Mouse (Mus musculus) stomach, postnatal 0 days (tissue): ENCODE data around the gene Chd9. TPM values are rescaled to one million over a fixed set of nuclear protein-coding genes. Genes with fewer than 3 reads are reported as not detected.

Experiments used
- ATAC-seq: fragments of 200-750 bp; cut with Nextera tagmentation; 2 replicates; pipeline ENCODE4 v1.8.0; 2017; ENCODE audit not compliant: low FRiP score, low TSS enrichment
- DNase-seq: peaks from one replicate; pipeline ENCODE4 v3.0.0-alpha.2; 2016; ENCODE audit warnings: low spot score
- H3K27ac ChIP-seq: fragments of 300-500 bp; sonication (generic); replicated peaks from 2 replicates; pipeline ENCODE4 v1.5.1; 2014; ENCODE audit warnings: mild to moderate bottlenecking, control low read depth
- H3K27me3 ChIP-seq: fragments of 300-500 bp; sonication (generic); 2 replicates; pipeline ENCODE4 v1.6.1; 2014; ENCODE audit warnings: low read length; ENCODE audit not compliant: control insufficient read depth, insufficient read depth
- H3K36me3 ChIP-seq: fragments of 300-500 bp; sonication (generic); 2 replicates; pipeline ENCODE4 v1.6.1; 2014; ENCODE audit warnings: low read length, mixed read lengths; ENCODE audit not compliant: control insufficient read depth, insufficient read depth
- H3K4me1 ChIP-seq: fragments of 300-500 bp; sonication (generic); replicated peaks from 2 replicates; pipeline ENCODE4 v1.6.1; 2014; ENCODE audit warnings: antibody characterized with exemption; ENCODE audit not compliant: control insufficient read depth, insufficient read depth
- H3K4me2 ChIP-seq: fragments of 300-500 bp; sonication (generic); replicated peaks from 2 replicates; pipeline ENCODE4 v1.6.1; 2014; ENCODE audit warnings: low read depth, mild to moderate bottlenecking, control low read depth, moderate library complexity
- H3K4me3 ChIP-seq: fragments of 300-500 bp; sonication (generic); 2 replicates; pipeline ENCODE4 v1.5.1; 2014; ENCODE audit warnings: low read depth, low read length, control low read depth
- H3K9ac ChIP-seq: fragments of 300-500 bp; sonication (generic); 2 replicates; pipeline ENCODE4 v1.6.1; 2014; ENCODE audit warnings: mild to moderate bottlenecking, low read length, control low read depth, mixed read lengths
- H3K9me3 ChIP-seq: fragments of 300-500 bp; sonication (generic); 2 replicates; pipeline ENCODE4 v1.6.1; 2016; ENCODE audit warnings: low read length; ENCODE audit not compliant: control insufficient read depth
- CTCF ChIP-seq: IDR thresholded peaks from 2 replicates; pipeline ENCODE4 v1.5.1; 2016; ENCODE audit warnings: antibody characterized with exemption, low read depth, mild to moderate bottlenecking, moderate library complexity
- EP300 ChIP-seq: optimal IDR thresholded peaks from 2 replicates; pipeline ENCODE3; 2016; ENCODE audit warnings: antibody characterized with exemption
- WGBS: fragments of 180-500 bp; shearing (Covaris S2); extraction: QIAGEN DNeasy Blood & Tissue Kit; methylation state at CpG from one replicate; pipeline ENCODE4 v1.1.7; 2014; 5-methylcytosine and 5-hydroxymethylcytosine counted together
- polyA plus RNA-seq: library from polyadenylated mRNA; unstranded; fragments of >200 nt; fragmentation: Nextera tagmentation; extraction: Ambion mirVana; gene quantifications from 2 replicates; pipeline ENCODE4 v1.2.1, GENCODE M21; 2015

Chd9 gene
- 125 and 131 TPM in 2 replicates for polyA plus RNA-seq

DNA sequence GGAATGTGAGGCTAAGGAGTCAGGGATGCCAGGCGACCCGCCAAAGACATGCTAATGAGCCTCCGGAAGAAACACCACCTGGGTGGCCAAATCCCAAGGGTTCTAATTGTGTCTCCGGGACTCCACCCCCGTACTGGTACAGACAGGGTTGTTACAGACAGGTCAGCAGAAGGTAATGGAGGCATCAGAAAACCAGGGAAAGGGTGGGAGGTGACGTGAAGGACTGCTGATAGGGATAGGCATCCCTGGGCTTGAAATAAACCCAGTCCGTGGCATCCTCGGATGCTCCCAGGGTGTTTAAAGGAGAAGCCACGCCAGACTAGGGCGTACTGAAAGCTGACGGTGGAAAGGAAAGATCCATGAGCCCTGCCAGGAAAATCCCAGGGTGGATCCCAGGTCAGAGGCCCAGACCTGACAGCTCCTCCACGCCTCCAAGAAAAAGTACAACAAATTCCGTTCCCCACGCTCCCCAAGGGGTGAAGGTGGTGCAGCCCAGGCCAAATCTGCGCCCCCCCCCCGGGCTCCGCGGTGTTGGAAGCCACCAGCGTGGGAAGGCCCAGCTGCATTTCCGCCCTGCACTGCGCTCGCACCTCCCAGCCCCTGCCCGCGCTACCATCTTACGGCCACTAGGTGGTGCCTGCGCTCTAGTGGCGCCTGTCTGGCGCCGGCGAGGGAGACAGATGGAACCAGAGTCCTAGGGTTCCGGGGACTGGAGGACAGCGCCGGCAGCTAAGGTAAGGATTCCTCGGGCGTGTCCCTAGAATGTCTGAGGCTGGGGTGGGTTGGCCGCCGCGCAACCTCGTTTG is at the start of gene Chd9:
Gene Chd9, plus strand, starts transcription at position 172 of the 806 bp plus-strand sequence.
- ATAC-seq = peak; percentile 87
- Histone ChIP-seq H3K27ac (peak within 1 kb of the TSS; percentile 70), H3K4me1 (no peaks in the 10 kb centered on the region), H3K4me3 (peak within 1 kb of the TSS; percentile 55), H3K4me2 (peak within 1 kb of the TSS; percentile 63), H3K27me3 (no peaks in the 10 kb centered on the region), H3K9ac (peak within 1 kb of the TSS; percentile 75), H3K36me3 (no peaks in the 10 kb centered on the region), H3K9me3 (no peaks in the 10 kb centered on the region)
- peak; percentile 95 for DNase-seq
- TF ChIP-seq CTCF (peak; percentile 100), EP300 (no peak)
- 4% methylated on average over 39 of the region's 39 CpGs for WGBS

DNA sequence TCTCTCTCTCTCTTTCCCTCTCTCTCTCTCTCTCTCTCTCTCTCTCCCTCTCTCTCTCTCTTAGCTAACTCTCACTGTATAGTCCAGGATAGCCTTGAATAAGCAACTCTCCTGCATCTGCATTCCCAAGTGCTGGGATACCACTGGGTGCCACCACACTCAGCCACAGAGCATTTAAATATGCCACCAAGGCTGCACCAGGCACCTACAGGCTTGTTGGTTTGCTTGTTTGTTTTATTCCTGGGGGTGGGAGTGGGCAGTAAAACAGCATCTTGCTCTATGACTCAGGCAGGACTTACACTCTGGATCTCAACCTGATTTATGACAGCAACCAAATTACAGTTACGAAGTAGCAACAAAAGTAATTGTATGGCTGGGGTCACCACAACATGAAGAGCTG is 36.5 kb upstream of the Chd9 start:
- H3K4me3 ChIP-seq = no peak overlapping the region
- no peak overlapping the region for H3K27ac ChIP-seq
- no peak for ATAC-seq
- H3K9me3 ChIP-seq = no peaks in the 10 kb centered on the region
- no peak overlapping the region for H3K4me2 ChIP-seq
- TF ChIP-seq CTCF (no peak), EP300 (no peak)
- H3K9ac ChIP-seq = no peak overlapping the region
- H3K36me3 ChIP-seq = no peaks in the 10 kb centered on the region
- no peaks in the 10 kb centered on the region for H3K27me3 ChIP-seq
- 85% methylated on average over 1 of the region's 1 CpGs for WGBS
- H3K4me1 ChIP-seq = no peaks in the 10 kb centered on the region
- no peak for DNase-seq

DNA sequence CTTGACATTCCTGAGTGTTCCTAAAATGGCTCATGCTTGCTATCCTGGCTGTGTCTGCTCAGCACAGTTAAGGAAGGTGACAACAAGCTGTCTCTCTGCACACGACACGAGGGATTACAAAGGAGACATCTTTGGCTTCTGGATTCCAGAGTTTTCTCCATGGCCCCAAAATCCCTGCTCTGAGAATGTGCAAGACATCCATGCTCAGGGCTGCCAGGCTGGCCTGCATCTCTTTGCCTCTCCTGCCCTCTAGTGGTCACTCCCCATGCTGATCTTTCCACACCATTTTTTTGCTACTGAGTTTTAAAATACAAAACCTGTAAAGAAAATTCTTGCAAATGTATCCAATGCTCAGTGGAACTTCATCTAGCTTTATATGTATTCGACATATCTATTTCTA is 34.4 kb upstream of the Chd9 start:
- WGBS = under 1% methylated on average over 3 of the region's 3 CpGs
- no peaks in the 10 kb centered on the region for H3K36me3 ChIP-seq
- H3K9ac ChIP-seq = no peak overlapping the region
- ATAC-seq (no peak; the same call in 1 of the 2 replicates), DNase-seq (peak; percentile 78)
- H3K27ac ChIP-seq = no peak overlapping the region
- H3K4me2 ChIP-seq = no peak overlapping the region
- H3K27me3 ChIP-seq = no peaks in the 10 kb centered on the region
- TF ChIP-seq EP300 = no peak
- TF ChIP-seq CTCF = peak; percentile 92
- H3K4me1 ChIP-seq = no peaks in the 10 kb centered on the region
- no peak overlapping the region for H3K4me3 ChIP-seq
- no peaks in the 10 kb centered on the region for H3K9me3 ChIP-seq

DNA sequence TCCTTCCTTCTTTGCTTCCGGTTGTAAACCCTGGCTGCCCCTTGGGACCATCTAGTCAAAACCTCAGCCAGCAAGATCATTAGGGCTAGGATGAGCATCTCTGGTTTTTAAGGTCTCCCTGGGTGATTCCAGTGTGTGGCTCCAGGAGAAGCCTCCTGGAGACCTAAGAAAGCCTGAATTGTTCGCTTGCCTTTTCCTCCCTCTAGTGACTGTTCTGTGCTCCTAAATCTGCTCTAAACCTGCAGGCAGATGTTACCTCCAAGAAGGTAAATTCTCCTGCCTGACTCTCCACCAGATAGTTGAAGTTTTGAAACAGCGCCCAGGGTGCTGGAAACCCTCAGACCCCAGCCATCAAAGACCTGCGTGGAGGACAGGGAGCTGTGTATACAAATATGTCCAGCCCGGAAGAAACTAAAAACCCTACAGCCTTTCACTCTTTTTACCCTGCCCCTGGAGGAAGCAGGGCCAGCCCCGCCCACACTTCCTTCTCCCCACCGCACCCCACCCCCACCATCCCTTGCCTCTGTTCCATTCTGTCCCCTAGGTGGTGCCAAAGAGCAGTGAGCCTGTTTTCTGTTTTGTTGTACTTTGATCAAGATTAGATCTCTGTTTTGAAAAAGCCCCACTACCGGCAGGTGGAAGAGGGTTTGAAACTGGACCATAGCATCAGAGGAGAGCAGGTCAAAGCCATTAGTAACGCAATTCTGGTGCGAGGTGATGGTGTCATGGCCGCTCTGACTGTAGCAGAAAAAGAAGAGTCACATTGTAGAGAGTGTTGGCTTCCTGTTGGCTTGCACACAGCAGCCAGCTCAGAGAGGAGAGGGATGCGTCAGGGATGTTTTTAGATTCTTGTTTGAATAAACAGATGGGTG is 32.9 kb upstream of the Chd9 start:
- H3K4me3 ChIP-seq = no peak overlapping the region
- TF ChIP-seq CTCF = peak; percentile 77
- no peak for TF ChIP-seq EP300
- H3K27me3 ChIP-seq = no peaks in the 10 kb centered on the region
- H3K27ac ChIP-seq = no peak overlapping the region
- no peaks in the 10 kb centered on the region for H3K9me3 ChIP-seq
- H3K4me1 ChIP-seq = no peaks in the 10 kb centered on the region
- WGBS = 12% methylated on average over 12 of the region's 12 CpGs
- peak; percentile 82 for DNase-seq
- H3K4me2 ChIP-seq = peak overlapping the region; percentile 50
- no peak overlapping the region for H3K9ac ChIP-seq
- ATAC-seq = peak; percentile 89
- no peaks in the 10 kb centered on the region for H3K36me3 ChIP-seq

DNA sequence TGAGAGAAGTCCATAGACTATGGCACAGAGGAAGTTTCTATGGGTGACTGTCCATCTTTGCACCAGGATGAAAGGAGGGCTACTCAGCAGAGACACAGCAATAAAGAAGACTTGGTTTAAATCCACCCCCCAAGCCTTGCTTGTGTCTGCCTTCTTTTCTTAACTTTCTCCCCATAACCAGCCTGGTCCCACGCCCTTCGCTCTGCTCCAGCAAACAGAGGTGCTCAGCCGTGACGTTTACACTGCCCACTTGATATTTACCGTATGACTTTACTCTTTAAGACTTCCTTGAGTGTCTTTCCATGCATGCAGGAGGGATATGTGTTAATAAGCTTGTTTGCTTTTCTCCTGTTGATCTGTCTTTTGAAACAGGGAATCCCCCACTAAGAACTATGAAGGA is 28.7 kb upstream of the Chd9 start:
- H3K4me1 ChIP-seq = no peaks in the 10 kb centered on the region
- ATAC-seq = no peak
- H3K27me3 ChIP-seq = no peaks in the 10 kb centered on the region
- no peak overlapping the region for H3K9ac ChIP-seq
- no peak for TF ChIP-seq EP300
- TF ChIP-seq CTCF = no peak
- WGBS = 61% methylated on average over 5 of the region's 5 CpGs
- H3K36me3 ChIP-seq = no peaks in the 10 kb centered on the region
- DNase-seq = no peak
- H3K4me3 ChIP-seq = no peak overlapping the region
- H3K4me2 ChIP-seq = no peak overlapping the region
- H3K27ac ChIP-seq = no peak overlapping the region
- H3K9me3 ChIP-seq = 0 out of 2 replicates have a peak, but pooled peaks cover 3% of the 10 kb centered on the region
